Mouse (Mus musculus) midbrain, embryonic 15.5 days (tissue): Measurements from ENCODE around the gene Gpkow. TPM values are rescaled to one million over a fixed set of nuclear protein-coding genes. Genes with fewer than 3 reads are reported as not detected.
"Not testable (repeated sequence)": the region's sequence is repeated elsewhere in the genome, so short reads cannot be mapped to it uniquely, and the experiment has no call there.

Experiments used
- ATAC-seq: fragments of 200-750 bp; cut with Nextera tagmentation; replicated peaks from 2 replicates; pipeline ENCODE4 v1.8.0; 2017; ENCODE audit warnings: moderate TSS enrichment
- H3K27ac ChIP-seq: fragments of 300-500 bp; sonication (generic); 2 replicates; pipeline ENCODE4 v1.5.1; 2015; ENCODE audit warnings: mild to moderate bottlenecking, inconsistent platforms
- H3K27me3 ChIP-seq: fragments of 300-500 bp; sonication (generic); replicated peaks from 2 replicates; pipeline ENCODE4 v1.6.1; 2015; ENCODE audit warnings: inconsistent platforms
- H3K36me3 ChIP-seq: fragments of 300-500 bp; sonication (generic); replicated peaks from 2 replicates; pipeline ENCODE4 v1.6.1; 2015; ENCODE audit warnings: inconsistent platforms
- H3K4me1 ChIP-seq: fragments of 300-500 bp; sonication (generic); 2 replicates; pipeline ENCODE4 v1.6.1; 2015; ENCODE audit warnings: inconsistent platforms
- H3K4me2 ChIP-seq: fragments of 300-500 bp; sonication (generic); 2 replicates; pipeline ENCODE4 v1.6.1; 2015; ENCODE audit warnings: inconsistent platforms, mild to moderate bottlenecking, moderate library complexity
- H3K4me3 ChIP-seq: fragments of 300-500 bp; sonication (generic); 2 replicates; pipeline ENCODE4 v1.5.1; 2015; ENCODE audit warnings: mild to moderate bottlenecking, inconsistent platforms
- H3K9ac ChIP-seq: fragments of 300-500 bp; sonication (generic); 2 replicates; pipeline ENCODE4 v1.6.1; 2015; ENCODE audit warnings: mild to moderate bottlenecking, inconsistent platforms
- H3K9me3 ChIP-seq: fragments of 300-500 bp; sonication (generic); 2 replicates; pipeline ENCODE4 v1.6.1; 2016; ENCODE audit warnings: inconsistent platforms
- WGBS: fragments of 180-500 bp; shearing (Covaris S2); methylation state at CpG from one replicate; pipeline ENCODE4 v1.1.7; 2015; ENCODE audit warnings: mixed read lengths; 5-methylcytosine and 5-hydroxymethylcytosine counted together
- polyA plus RNA-seq: library from polyadenylated mRNA; unstranded; fragments of >200 nt; fragmentation: Nextera tagmentation; extraction: Ambion mirVana; gene quantifications from 2 replicates; pipeline ENCODE4 v1.2.1, GENCODE M21; 2015

The Gpkow gene
- polyA plus RNA-seq, 1 experiment from 2014 or later: 45.8 TPM

DNA sequence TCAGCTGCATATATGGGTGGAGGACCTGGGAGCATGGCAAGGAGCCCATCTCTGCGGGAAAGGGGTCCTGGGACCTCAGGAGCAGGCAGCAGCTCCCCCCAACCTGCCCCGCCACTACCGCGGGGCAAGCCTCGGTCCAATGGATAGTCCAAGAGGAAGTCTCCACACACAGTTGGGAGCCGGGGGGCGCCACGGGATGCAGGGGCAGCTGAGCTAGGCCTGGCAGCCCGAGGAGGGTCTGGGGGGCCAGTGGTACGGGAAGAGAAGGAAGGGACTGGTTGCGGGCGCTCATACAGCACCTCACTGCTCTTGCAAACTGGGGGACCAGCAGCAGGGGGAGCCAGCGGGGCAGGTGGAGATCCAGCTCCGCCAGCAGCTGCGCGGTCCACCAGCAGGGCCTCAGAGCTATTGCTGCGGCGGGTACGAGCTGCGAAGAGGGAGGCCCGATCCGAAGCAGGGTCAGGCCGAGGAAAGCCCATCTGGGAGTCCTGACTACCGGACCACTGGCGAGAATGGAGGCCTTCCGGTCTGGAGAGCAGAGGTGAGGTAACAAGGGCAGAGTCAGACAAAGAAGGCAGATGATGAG lies 36.7 kb downstream of the Gpkow start:
- Histone ChIP-seq H3K9me3 (no peaks in the 10 kb centered on the region), H3K4me3 (no peak overlapping the region), H3K27ac (no peak overlapping the region), H3K9ac (no peak overlapping the region), H3K36me3 (no peaks in the 10 kb centered on the region), H3K27me3 (no peaks in the 10 kb centered on the region), H3K4me2 (no peak overlapping the region), H3K4me1 (peaks cover 11% of the 10 kb centered on the region)
- no peak for ATAC-seq
- 40% methylated on average over 26 of the region's 26 CpGs for WGBS

DNA sequence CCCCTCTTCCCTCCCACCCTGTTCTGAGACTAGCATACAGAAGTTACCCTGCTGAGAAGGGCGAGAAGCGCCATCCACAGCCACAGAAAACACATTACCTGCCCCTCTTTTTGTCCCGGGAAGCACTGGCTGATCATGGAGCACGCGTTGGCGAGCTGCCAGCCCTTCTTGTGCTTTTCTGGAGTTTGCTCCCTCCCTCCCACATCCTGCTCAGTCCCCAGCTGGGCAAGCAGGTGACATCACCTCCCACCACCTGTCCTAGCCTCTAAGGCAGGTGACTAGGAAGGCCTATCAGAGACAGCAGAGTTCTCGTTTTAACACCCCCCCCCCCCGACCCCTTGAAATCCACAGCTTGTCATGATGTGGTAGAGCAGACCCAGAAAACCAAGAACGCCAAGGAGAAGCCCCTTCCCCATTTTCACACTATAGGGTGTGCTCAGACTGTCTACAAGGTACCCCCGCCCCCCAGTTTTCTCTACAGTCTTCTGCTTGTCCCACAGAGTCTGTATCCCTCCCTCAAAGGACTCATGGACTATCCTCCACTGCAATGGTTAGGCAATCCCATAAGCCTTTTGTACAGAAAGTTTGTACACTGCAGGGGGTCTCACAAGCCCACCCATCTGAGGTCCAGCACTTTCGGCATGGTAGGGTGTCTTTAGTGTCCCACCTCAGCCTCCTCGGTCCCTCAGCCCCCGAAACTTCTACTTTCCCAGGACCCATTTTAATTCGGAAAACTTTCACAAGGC lies 42.6 kb downstream of the Gpkow start:
- Histone ChIP-seq H3K27me3 (no peaks in the 10 kb centered on the region), H3K27ac (no peak overlapping the region), H3K4me3 (no peak overlapping the region), H3K36me3 (no peaks in the 10 kb centered on the region), H3K9me3 (no peaks in the 10 kb centered on the region), H3K4me1 (no peaks in the 10 kb centered on the region), H3K4me2 (no peak overlapping the region), H3K9ac (no peak overlapping the region)
- no peak for ATAC-seq
- 67% methylated on average over 14 of the region's 14 CpGs for WGBS

DNA sequence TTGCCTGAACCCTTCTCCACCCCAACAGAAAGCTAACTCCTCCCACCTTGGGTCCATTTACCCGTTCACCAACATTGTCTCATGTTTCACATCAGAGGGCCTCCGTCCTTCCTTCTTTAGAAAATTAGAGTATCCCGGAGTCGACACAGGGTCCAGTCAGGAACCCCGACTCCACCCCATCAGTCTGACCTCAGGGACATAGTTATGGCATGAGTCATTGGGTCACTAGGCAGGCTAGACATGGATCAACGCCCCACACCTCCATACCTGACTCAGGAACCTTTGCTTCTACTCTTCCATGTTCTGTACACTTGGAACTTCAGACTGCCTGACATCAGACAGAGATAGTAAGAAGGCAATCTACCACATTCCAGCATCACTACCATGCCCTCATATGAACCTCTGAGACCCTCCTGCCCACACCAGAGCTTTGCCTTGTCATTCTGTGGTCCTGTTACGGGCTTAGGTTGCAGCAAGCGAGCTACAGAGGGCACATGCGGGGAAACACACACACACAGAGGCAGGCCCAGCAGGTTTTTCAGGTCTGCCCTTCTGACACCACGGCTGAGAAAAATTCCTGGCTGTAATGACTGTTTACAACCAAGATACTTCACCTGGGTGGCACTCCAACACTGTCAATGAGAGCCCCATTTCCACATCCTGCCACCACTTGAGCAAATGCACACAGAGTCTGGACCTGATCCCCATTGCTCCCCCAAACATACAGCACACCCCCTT lies 43.3 kb downstream of the Gpkow start:
- WGBS: 74% methylated on average over 10 of the region's 10 CpGs
- H3K9ac ChIP-seq: no peak overlapping the region
- H3K27ac ChIP-seq: no peak overlapping the region
- no peak overlapping the region for H3K4me2 ChIP-seq
- no peaks in the 10 kb centered on the region for H3K27me3 ChIP-seq
- no peak overlapping the region for H3K4me3 ChIP-seq
- H3K36me3 ChIP-seq: no peaks in the 10 kb centered on the region
- no peaks in the 10 kb centered on the region for H3K9me3 ChIP-seq
- no peak for ATAC-seq
- H3K4me1 ChIP-seq: no peaks in the 10 kb centered on the region

DNA sequence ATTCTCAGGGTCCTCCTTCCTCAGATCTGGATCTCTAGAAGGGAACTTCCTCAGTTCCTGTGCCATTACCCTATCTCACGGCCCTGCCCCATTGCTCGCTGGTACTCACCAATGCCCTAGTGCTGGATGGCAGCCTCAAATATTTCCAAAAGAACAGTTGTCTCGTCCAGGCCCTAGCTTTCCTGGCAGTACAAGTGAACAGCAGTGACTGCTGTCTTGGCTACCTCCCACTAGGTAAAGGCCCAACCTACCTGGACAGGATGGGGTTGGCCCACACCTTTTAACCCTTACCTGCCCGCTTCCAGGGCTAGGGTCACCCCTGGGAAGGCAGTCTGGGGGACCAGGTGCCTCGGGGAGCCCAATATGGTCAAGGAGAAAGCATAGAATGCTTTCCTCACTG lies 44.2 kb downstream of the Gpkow start:
- 75% methylated on average over 5 of the region's 5 CpGs for WGBS
- H3K27ac ChIP-seq: no peak overlapping the region
- H3K4me2 ChIP-seq: no peak overlapping the region

DNA sequence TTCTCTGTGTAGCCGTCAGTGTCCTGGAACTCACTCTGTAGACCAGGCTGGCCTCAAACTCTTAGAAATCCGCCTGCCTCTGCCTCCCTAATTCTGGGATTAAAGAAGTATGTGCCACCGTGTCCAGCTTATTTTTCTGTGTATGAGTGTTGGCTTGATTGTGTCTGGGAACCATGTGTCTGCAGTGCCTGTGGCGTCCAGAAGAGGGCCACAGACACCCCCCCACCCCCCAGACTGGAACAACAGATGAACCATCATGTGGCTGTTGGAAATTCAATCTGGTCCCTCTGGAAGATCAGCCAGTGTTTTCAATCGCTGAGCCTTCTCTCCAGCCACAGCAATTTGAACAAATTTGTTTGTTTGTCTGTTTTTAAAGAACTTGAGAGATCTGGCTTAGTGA lies 46.5 kb downstream of the Gpkow start:
- 53% methylated on average over 5 of the region's 5 CpGs for WGBS
- no peak overlapping the region for H3K27ac ChIP-seq
- no peaks in the 10 kb centered on the region for H3K9me3 ChIP-seq
- no peaks in the 10 kb centered on the region for H3K36me3 ChIP-seq
- H3K4me3 ChIP-seq: no peak overlapping the region
- H3K9ac ChIP-seq: no peak overlapping the region
- no peaks in the 10 kb centered on the region for H3K27me3 ChIP-seq
- H3K4me1 ChIP-seq: no peaks in the 10 kb centered on the region
- H3K4me2 ChIP-seq: no peak overlapping the region
- no peak for ATAC-seq

More for the DNA sequence above, 44.2 kb downstream of the Gpkow start:
- no peak overlapping the region for H3K4me3 ChIP-seq
- no peaks in the 10 kb centered on the region for H3K9me3 ChIP-seq
- H3K36me3 ChIP-seq: no peaks in the 10 kb centered on the region
- no peak overlapping the region for H3K9ac ChIP-seq
- no peaks in the 10 kb centered on the region for H3K27me3 ChIP-seq
- no peaks in the 10 kb centered on the region for H3K4me1 ChIP-seq
- no peak for ATAC-seq

DNA sequence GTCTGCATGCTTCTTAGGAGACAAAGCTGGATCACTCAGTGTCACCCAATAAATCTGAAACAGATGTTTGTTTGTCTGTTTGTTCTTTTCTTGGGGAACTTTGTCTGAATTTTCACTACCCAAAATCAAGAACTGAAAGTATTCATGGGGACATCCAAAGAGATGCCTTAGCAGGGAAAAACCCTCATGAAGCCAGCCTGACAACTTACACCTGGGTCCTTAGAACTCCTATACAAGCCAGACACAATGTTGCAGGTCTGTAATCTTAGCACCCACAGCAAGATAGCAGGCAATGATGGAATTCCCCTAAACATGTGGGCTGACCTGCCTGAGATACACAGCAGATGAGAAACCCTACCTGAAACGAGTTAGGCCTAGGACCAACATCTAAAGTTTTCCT lies 48.0 kb downstream of the Gpkow start:
- WGBS: 75% methylated on average over 1 of the region's 1 CpGs
- H3K4me1 ChIP-seq: peaks cover 7% of the 10 kb centered on the region
- no peaks in the 10 kb centered on the region for H3K36me3 ChIP-seq
- no peak overlapping the region for H3K4me2 ChIP-seq
- H3K9me3 ChIP-seq: no peaks in the 10 kb centered on the region; the same call in 1 of the 2 replicates
- H3K27me3 ChIP-seq: no peaks in the 10 kb centered on the region
- no peak overlapping the region for H3K9ac ChIP-seq
- H3K27ac ChIP-seq: no peak overlapping the region
- H3K4me3 ChIP-seq: no peak overlapping the region
- ATAC-seq: no peak

DNA sequence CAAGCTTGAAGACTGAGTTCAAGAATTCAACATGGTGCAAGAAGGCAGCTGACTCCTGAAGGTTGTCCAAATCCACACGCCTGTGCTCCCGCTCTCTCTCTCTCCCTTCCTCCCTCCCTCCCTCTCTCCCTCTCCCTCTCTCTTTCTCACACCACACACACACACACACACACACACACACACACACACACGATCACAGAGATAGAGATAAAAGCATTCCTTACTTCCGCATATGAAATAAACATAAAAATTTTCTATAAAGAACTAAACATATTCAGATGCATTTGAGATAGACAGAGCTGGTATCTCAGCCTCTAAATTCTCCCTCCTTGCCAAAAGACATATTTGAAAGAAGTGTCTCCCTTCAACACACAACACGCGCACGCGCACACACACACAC lies 48.5 kb downstream of the Gpkow start:
- H3K36me3 ChIP-seq: no peaks in the 10 kb centered on the region
- no peak for ATAC-seq
- WGBS: 96% methylated on average over 8 of the region's 8 CpGs

DNA sequence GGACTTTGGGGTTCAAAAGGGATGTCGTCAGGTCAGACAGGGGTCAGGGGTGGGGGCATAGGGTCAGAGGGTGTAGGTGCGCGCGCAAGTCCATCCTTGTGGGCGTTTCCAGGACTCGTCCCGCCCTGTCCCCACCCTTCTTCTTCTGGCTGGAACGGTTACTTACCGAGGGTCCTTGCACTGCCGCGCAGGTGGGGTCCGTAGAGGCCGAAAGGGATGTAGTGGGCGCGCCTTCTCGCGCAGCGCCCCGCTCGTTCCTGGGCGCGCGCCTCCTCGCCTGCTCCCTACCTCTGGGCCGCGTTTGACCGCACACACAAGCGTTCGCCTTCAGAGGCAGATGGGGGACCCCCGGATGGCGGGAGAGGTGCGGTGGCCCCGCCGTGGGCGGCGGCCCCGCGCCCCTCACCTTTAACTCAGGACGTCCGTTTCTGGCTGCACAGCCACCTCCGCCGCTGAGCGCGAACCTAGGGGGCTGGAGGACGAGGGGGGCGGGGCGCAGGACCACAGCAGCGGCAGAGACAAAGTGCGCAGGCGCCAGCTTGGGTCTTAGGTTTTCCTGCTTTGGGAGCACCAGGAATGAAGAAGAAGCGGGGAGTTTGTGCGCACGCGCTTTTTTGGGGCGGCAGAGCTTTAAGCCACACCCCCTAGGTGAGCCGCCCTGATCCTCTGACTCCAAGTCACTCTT lies 53.6 kb downstream of the Gpkow start, which contains the start of gene Ccdc120:
Gene Ccdc120 (minus strand): TSS at position 474 of the 685 bp plus-strand sequence.
- Histone ChIP-seq H3K36me3 (no peaks in the 10 kb centered on the region), H3K4me3 (peak within 1 kb of the TSS; percentile 71), H3K4me2 (peak within 1 kb of the TSS; percentile 50), H3K4me1 (peaks cover 7% of the 10 kb centered on the region), H3K27me3 (no peaks in the 10 kb centered on the region), H3K9ac (peak within 1 kb of the TSS; percentile 77), H3K9me3 (no peaks in the 10 kb centered on the region; the same call in 1 of the 2 replicates), H3K27ac (peak within 1 kb of the TSS; percentile 75)
- peak; percentile 92 for ATAC-seq
- WGBS: 17% methylated on average over 51 of the region's 56 CpGs

More for the DNA sequence above, 48.5 kb downstream of the Gpkow start:
- Histone ChIP-seq H3K9me3 (no peaks in the 10 kb centered on the region; the same call in 1 of the 2 replicates), H3K4me3 (no peak overlapping the region), H3K27me3 (no peaks in the 10 kb centered on the region), H3K4me2 (no peak overlapping the region), H3K9ac (no peak overlapping the region), H3K4me1 (peaks cover 7% of the 10 kb centered on the region), H3K27ac (no peak overlapping the region)

DNA sequence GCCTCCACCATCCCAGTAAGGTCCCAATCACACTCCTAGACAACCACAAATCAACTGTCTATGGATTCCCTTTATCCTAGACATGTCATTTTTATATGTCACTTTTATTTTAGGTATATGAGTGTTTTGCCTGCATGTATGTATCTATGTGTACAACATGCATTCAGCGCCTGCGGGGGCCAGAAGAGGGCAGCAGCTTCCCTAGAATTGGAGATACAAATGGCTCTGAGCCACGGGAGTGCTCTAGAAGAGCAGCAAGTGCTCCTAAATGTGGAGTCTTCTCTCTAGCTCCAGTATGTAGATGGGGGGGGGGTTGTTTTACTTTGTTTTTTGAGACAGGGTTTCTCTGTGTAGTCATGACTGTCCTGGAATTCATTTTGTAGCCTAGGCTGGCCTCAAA lies 56.7 kb downstream of the Gpkow start:
- WGBS: 16% methylated on average over 3 of the region's 3 CpGs
- ATAC-seq, H3K4me1 ChIP-seq: not testable (repeated sequence)

More for the DNA sequence above, 56.7 kb downstream of the Gpkow start:
- not testable (repeated sequence) for H3K9ac ChIP-seq, H3K4me2 ChIP-seq, H3K27me3 ChIP-seq, H3K9me3 ChIP-seq, H3K4me3 ChIP-seq, H3K36me3 ChIP-seq, H3K27ac ChIP-seq

Other genes with a start within 250 kb of the Gpkow start
- 0.10 TPM in 1 of 2 replicates, not detected in the other for gene Foxp3, start 123.5 kb upstream of the Gpkow start, polyA plus RNA-seq
- 7.5 and 8.1 TPM in 2 replicates for gene Ppp1r3f, start 122.8 kb upstream of the Gpkow start, polyA plus RNA-seq
- gene Ccdc22, start 91.6 kb upstream of the Gpkow start, polyA plus RNA-seq: 33.0 and 34.4 TPM in 2 replicates
- gene Cacna1f, start 90.0 kb upstream of the Gpkow start, polyA plus RNA-seq: 0.13 and 0.27 TPM in 2 replicates
- gene Syp, start 58.7 kb upstream of the Gpkow start, polyA plus RNA-seq: 176 and 179 TPM in 2 replicates
- gene Prickle3, start 39.9 kb upstream of the Gpkow start, polyA plus RNA-seq: 1.6 and 1.7 TPM in 2 replicates
- gene Plp2, start 25.7 kb upstream of the Gpkow start, polyA plus RNA-seq: 17.5 and 19.7 TPM in 2 replicates
- gene Magix, start 15.9 kb upstream of the Gpkow start, polyA plus RNA-seq: 0.09 TPM in 1 of 2 replicates, not detected in the other
- gene Wdr45, start 17.2 kb downstream of the Gpkow start, polyA plus RNA-seq: 35.0 and 35.2 TPM in 2 replicates
- 0.85 and 1.3 TPM in 2 replicates for gene Gm45208, start 25.1 kb downstream of the Gpkow start, polyA plus RNA-seq
- 132 and 133 TPM in 2 replicates for gene Praf2, start 31.3 kb downstream of the Gpkow start, polyA plus RNA-seq
- 78.4 and 85.2 TPM in 2 replicates for gene Ccdc120, start 53.8 kb downstream of the Gpkow start, polyA plus RNA-seq
- 26.3 and 26.6 TPM in 2 replicates for gene Tfe3, start 65.4 kb downstream of the Gpkow start, polyA plus RNA-seq
- gene Gripap1, start 92.6 kb downstream of the Gpkow start, polyA plus RNA-seq: 72.3 and 78.8 TPM in 2 replicates
- gene Kcnd1, start 125.2 kb downstream of the Gpkow start, polyA plus RNA-seq: 2.3 and 2.9 TPM in 2 replicates
- gene Otud5, start 144.2 kb downstream of the Gpkow start, polyA plus RNA-seq: 49.1 and 53.2 TPM in 2 replicates
- gene Pim2, start 181.1 kb downstream of the Gpkow start, polyA plus RNA-seq: 21.7 and 22.1 TPM in 2 replicates
- gene Slc35a2, start 186.9 kb downstream of the Gpkow start, polyA plus RNA-seq: 42.2 and 42.9 TPM in 2 replicates
- 222 and 224 TPM in 2 replicates for gene Pqbp1, start 202.1 kb downstream of the Gpkow start, polyA plus RNA-seq
- gene Timm17b, start 202.2 kb downstream of the Gpkow start, polyA plus RNA-seq: 173 and 178 TPM in 2 replicates
- gene Gm10491, start 210.7 kb downstream of the Gpkow start, polyA plus RNA-seq: not detected in 2 replicates
- 1.2 TPM in 1 of 2 replicates, not detected in the other for gene Gm10490, start 212.4 kb downstream of the Gpkow start, polyA plus RNA-seq
- 273 and 288 TPM in 2 replicates for gene Pcsk1n, start 222.7 kb downstream of the Gpkow start, polyA plus RNA-seq
- gene Eras, start 231.5 kb downstream of the Gpkow start, polyA plus RNA-seq: not detected in 2 replicates